Mouse (Mus musculus): ENCODE measurements around the gene Rere.
A peak's percentile ranks its signal among the peaks of the same experiment; 100 is the strongest.

Gene Rere

GRCm38 (mm10) chr4:150393607-150394006 is 112.2 kb downstream of the Rere start:
- DNase-seq, result no peak

- DNase-seq, result no peak
These were observed 112.6 kb downstream of the Rere start for GRCm38 (mm10) chr4:150394091-150394490.

- DNase-seq, result no peak
These were observed 114.9 kb downstream of the Rere start for GRCm38 (mm10) chr4:150396339-150396738.

GRCm38 (mm10) chr4:150396826-150397620 is 115.6 kb downstream of the Rere start:
- DNase-seq, result no peak

GRCm38 (mm10) chr4:150399032-150399431 is 117.6 kb downstream of the Rere start:
- DNase-seq, result peak in 1 of 2 experiments; percentile 45

GRCm38 (mm10) chr4:150401830-150402607 is 120.6 kb downstream of the Rere start:
- DNase-seq, result no peak

GRCm38 (mm10) chr4:150402608-150402985 is 121.2 kb downstream of the Rere start:
- DNase-seq, result no peak

- no peak for DNase-seq
These were observed 122.5 kb downstream of the Rere start for GRCm38 (mm10) chr4:150403941-150404340.

- peak in 1 of 2 experiments; percentile 16 for DNase-seq
These were observed 123.1 kb downstream of the Rere start for GRCm38 (mm10) chr4:150404583-150404982.

- peak in 1 of 2 experiments; percentile 28 for DNase-seq
These were observed 124.3 kb downstream of the Rere start for GRCm38 (mm10) chr4:150405786-150406185.

GRCm38 (mm10) chr4:150406320-150406719 is 124.9 kb downstream of the Rere start:
- DNase-seq, result peak in 1 of 2 experiments; percentile 26

GRCm38 (mm10) chr4:150406821-150407220 is 125.4 kb downstream of the Rere start:
- no peak for DNase-seq

- DNase-seq, result no peak
These were observed 132.8 kb downstream of the Rere start for GRCm38 (mm10) chr4:150414296-150414695.

GRCm38 (mm10) chr4:150414759-150415158 is 133.3 kb downstream of the Rere start:
- no peak for DNase-seq

GRCm38 (mm10) chr4:150415227-150415969 is 134.0 kb downstream of the Rere start:
- DNase-seq, result no peak

- no peak for DNase-seq
These were observed 139.3 kb downstream of the Rere start for GRCm38 (mm10) chr4:150420576-150421263.

- DNase-seq, result no peak
These were observed 144.8 kb downstream of the Rere start for GRCm38 (mm10) chr4:150426098-150426879.

GRCm38 (mm10) chr4:150426880-150427476 is 145.5 kb downstream of the Rere start:
- DNase-seq, result no peak

- DNase-seq, result no peak
These were observed 147.3 kb downstream of the Rere start for GRCm38 (mm10) chr4:150428762-150429161.

GRCm38 (mm10) chr4:150433827-150434574 is 152.6 kb downstream of the Rere start:
- no peak for DNase-seq

GRCm38 (mm10) chr4:150435590-150435989 is 154.1 kb downstream of the Rere start:
- DNase-seq, result no peak
